Mouse (Mus musculus) stomach, embryonic 16.5 days (tissue): ENCODE data around the gene Gm13271. TPM values are rescaled to one million over a fixed set of nuclear protein-coding genes. Genes with fewer than 3 reads are reported as not detected.
"Not testable (repeated sequence)": the region's sequence is repeated elsewhere in the genome, so short reads cannot be mapped to it uniquely, and the experiment has no call there.

ENCODE experiments used
- ATAC-seq: fragments of 200-750 bp; cut with Nextera tagmentation; 2 replicates; pipeline ENCODE4 v1.8.0; 2017; ENCODE audit warnings: moderate number of reproducible peaks, moderate TSS enrichment; ENCODE audit not compliant: insufficient read depth, low FRiP score
- H3K27ac ChIP-seq: fragments of 300-500 bp; sonication (generic); 2 replicates; pipeline ENCODE4 v1.5.1; 2014; ENCODE audit warnings: low read length
- H3K27me3 ChIP-seq: fragments of 300-500 bp; sonication (generic); 2 replicates; pipeline ENCODE4 v1.6.1; 2014; ENCODE audit warnings: low read length, control low read depth, mixed read lengths; ENCODE audit not compliant: control insufficient read depth, insufficient read depth
- H3K36me3 ChIP-seq: fragments of 300-500 bp; sonication (generic); 2 replicates; pipeline ENCODE4 v1.6.1; 2014; ENCODE audit warnings: low read length; ENCODE audit not compliant: control insufficient read depth, insufficient read depth
- H3K4me1 ChIP-seq: fragments of 300-500 bp; sonication (generic); 2 replicates; pipeline ENCODE4 v1.6.1; 2014; ENCODE audit warnings: low read length, control low read depth, mixed read lengths; ENCODE audit not compliant: control insufficient read depth, insufficient read depth
- H3K4me2 ChIP-seq: fragments of 300-500 bp; sonication (generic); 2 replicates; pipeline ENCODE4 v1.6.1; 2014; ENCODE audit warnings: low read depth, low read length, mixed read lengths
- H3K4me3 ChIP-seq: fragments of 300-500 bp; sonication (generic); replicated peaks from 2 replicates; pipeline ENCODE4 v1.5.1; 2014; ENCODE audit warnings: mild to moderate bottlenecking, low read length
- H3K9ac ChIP-seq: fragments of 300-500 bp; sonication (generic); 2 replicates; pipeline ENCODE4 v1.6.1; 2014; ENCODE audit warnings: low read length
- H3K9me3 ChIP-seq: fragments of 300-500 bp; sonication (generic); replicated peaks from 2 replicates; pipeline ENCODE4 v1.6.1; 2016; ENCODE audit warnings: low read length, control low read depth; ENCODE audit not compliant: control insufficient read depth
- WGBS: fragments of 180-500 bp; shearing (Covaris S2); extraction: QIAGEN DNeasy Blood & Tissue Kit; methylation state at CpG from one replicate; pipeline ENCODE4 v1.1.7; 2014; 5-methylcytosine and 5-hydroxymethylcytosine counted together
- polyA plus RNA-seq: library from polyadenylated mRNA; unstranded; fragments of >200 nt; fragmentation: Nextera tagmentation; extraction: Ambion mirVana; gene quantifications from 2 replicates; pipeline ENCODE4 v1.2.1, GENCODE M21; 2015

Gm13271 gene
- polyA plus RNA-seq, 1 experiment from 2014 or later: not detected

DNA sequence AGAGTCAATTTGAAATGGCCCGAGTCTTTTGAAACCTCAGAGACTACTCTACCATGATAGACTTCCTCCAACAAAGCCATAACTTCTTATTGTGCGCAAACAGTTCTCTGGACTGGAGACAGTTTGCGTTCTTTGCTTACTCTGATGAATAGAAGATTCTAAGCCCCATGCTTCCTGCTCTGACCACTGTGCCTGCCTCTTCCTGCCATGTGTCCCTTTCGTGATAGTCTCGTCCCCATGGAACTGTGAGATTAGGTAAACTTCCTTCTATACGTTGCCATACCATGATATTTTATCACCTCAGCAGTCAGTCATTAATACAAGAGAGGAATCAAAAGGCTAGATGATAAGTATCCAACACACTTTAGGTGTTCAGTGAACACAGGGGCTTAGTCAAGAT is 27.9 kb upstream of the Gm13271 start:
- H3K9me3 ChIP-seq: no peaks in the 10 kb centered on the region
- H3K9ac ChIP-seq: no peak overlapping the region
- ATAC-seq: no peak
- H3K4me3 ChIP-seq: no peak overlapping the region
- no peaks in the 10 kb centered on the region for H3K27me3 ChIP-seq
- H3K36me3 ChIP-seq: no peaks in the 10 kb centered on the region
- no peaks in the 10 kb centered on the region for H3K4me1 ChIP-seq
- H3K27ac ChIP-seq: no peak overlapping the region
- no peak overlapping the region for H3K4me2 ChIP-seq
- WGBS: 74% methylated on average over 6 of the region's 6 CpGs

DNA sequence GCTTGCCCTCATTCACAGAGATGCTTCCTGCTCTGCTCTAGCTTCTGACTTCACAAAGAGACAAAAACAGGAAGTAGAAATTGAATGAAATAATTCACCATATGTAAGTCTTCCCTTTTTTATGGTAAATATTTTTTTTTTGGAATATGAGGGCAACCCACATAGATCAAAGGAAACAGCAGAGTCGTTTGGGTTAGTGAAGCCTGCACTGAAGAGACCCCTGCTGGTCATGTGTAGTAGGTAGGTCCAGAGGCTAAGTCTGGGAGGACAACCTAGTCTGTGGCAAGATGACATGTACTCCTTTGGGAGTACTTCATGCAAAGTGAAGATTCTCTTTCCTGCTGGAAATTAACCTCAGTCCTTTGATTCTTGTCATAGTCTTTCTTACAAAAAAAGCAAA is 27.3 kb upstream of the Gm13271 start:
- Histone ChIP-seq H3K9me3 (no peaks in the 10 kb centered on the region), H3K36me3 (no peaks in the 10 kb centered on the region), H3K27ac (no peak overlapping the region), H3K4me3 (no peak overlapping the region), H3K4me1 (no peaks in the 10 kb centered on the region), H3K4me2 (no peak overlapping the region), H3K27me3 (no peaks in the 10 kb centered on the region), H3K9ac (no peak overlapping the region)
- 0% methylated on average over 1 of the region's 1 CpGs for WGBS
- no peak for ATAC-seq

DNA sequence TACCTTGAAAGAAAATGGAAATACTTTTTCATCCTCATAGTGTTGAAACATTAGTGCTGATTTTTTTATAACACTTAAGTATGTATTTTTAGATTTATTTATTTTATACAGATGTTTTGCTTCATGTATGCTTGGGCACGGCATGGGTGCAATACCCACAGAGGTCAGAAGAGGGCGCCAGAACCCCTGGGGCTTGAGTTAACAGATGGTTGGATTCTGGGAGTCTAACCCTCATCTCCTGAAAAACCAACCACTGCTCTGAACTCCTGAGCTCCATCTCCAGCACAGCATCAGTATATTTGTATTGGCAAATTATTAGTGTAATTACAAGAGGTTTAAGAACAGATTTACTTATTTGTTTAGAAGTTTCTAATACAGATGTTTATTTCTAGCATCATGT is 16.2 kb upstream of the Gm13271 start:
- Histone ChIP-seq H3K4me2 (no peak overlapping the region), H3K27ac (no peak overlapping the region), H3K4me3 (no peak overlapping the region), H3K9ac (no peak overlapping the region), H3K36me3 (no peaks in the 10 kb centered on the region), H3K9me3 (no peaks in the 10 kb centered on the region), H3K4me1 (0 out of 2 replicates have a peak, but pooled peaks cover 6% of the 10 kb centered on the region), H3K27me3 (no peaks in the 10 kb centered on the region)
- no peak for ATAC-seq
- WGBS: 3% methylated on average over 2 of the region's 2 CpGs

DNA sequence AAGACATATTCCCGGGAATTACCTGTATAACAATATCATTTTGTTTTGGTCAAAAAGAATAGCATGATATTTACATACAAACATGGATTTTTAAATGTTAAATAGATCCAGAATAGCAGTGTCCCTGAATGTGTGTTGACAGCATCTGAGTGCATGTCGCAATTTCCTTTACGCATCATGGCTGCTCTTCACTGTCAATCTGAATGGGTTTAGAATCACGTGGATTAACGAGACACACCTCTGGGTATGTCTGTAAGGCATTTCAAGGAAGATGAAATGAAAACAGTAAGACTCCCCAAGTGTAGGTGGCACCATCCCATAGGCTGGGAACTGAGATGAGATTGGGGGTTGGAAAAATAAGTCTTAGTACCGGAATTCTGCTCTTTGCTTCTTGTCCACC is 15.6 kb upstream of the Gm13271 start:
- H3K9ac ChIP-seq: no peak overlapping the region
- H3K4me3 ChIP-seq: no peak overlapping the region
- no peak overlapping the region for H3K27ac ChIP-seq
- WGBS: 88% methylated on average over 6 of the region's 6 CpGs
- H3K4me2 ChIP-seq: no peak overlapping the region
- no peaks in the 10 kb centered on the region for H3K36me3 ChIP-seq
- 0 out of 2 replicates have a peak, but pooled peaks cover 6% of the 10 kb centered on the region for H3K4me1 ChIP-seq
- no peaks in the 10 kb centered on the region for H3K9me3 ChIP-seq
- H3K27me3 ChIP-seq: no peaks in the 10 kb centered on the region
- ATAC-seq: no peak

DNA sequence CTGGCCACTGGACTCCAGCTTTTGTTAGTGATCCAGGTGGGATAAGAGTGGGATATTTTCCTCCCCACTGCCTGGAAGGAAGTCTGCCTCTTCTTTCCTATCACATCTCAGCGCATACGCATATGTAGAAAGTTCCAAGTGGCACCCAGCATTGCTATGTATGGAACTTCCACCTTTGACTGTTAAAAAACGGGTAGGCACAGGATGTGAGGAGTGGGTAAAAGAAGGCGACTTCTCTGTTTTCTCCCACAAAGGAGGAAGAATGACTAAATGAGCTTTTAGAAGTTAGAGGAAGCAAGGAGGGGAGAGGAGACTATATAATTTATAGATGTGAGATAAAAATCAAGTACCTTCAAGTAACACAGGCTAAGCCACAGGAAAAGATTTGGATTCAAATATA is 13.2 kb upstream of the Gm13271 start:
- H3K4me3 ChIP-seq: no peak overlapping the region
- no peak overlapping the region for H3K27ac ChIP-seq
- 84% methylated on average over 4 of the region's 4 CpGs for WGBS
- H3K4me2 ChIP-seq: no peak overlapping the region
- no peaks in the 10 kb centered on the region for H3K36me3 ChIP-seq
- H3K9me3 ChIP-seq: no peaks in the 10 kb centered on the region
- no peak for ATAC-seq
- H3K27me3 ChIP-seq: no peaks in the 10 kb centered on the region
- no peak overlapping the region for H3K9ac ChIP-seq
- 0 out of 2 replicates have a peak, but pooled peaks cover 6% of the 10 kb centered on the region for H3K4me1 ChIP-seq

DNA sequence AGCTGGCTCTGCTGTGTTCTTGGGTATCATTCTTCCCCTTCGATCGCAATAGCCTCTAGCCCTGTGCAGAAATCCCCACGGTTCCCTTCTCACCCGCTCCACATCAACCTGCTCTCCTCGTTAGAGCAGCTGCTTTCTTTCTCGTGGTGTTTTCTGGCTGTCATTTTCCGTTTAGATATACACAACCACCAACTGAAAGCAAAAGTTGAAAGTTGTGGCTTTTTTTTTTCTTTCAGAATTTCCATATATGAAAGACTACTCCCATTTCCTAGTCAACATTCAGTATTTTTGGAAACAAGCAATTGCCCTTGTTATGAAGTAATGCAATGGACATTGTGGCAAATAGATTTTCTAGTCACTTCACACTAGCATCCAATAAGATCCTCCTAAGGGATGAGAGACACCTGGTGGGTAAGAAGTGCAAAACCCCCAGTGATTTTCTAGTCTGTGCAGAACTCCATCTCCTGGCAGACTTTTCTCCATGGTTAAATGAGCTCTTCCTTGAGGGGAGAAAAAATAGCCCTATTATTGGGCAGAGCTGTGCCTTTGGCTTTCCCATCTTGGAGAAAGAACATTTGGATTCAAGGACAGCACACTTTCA is 11.8 kb upstream of the Gm13271 start:
- ATAC-seq: no peak
- Histone ChIP-seq H3K27ac (0 out of 2 replicates have a peak overlapping the region, but pooled peaks have one; percentile 36), H3K4me2 (no peak overlapping the region), H3K4me1 (0 out of 2 replicates have a peak, but pooled peaks cover 6% of the 10 kb centered on the region), H3K36me3 (no peaks in the 10 kb centered on the region), H3K9ac (no peak overlapping the region), H3K9me3 (no peaks in the 10 kb centered on the region), H3K27me3 (no peaks in the 10 kb centered on the region), H3K4me3 (no peak overlapping the region)
- 43% methylated on average over 7 of the region's 7 CpGs for WGBS

DNA sequence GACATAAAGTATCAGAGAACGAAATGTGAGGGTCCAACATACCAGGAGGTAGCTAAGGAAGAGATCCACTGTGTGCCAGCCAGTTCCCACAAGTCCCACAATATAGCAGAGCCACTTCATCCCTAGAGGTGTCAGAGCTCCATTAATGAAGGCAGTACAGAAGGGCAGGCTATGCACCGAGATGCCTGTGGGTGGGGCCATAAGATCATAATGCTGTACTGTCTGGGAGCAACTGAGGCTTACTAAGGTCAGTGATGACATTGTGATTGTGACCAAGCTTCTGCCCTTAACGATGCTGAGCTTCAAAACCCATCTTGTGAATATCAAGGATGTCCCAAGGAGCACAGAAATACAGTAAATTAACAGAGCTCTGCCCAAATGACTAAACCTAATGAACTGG is 10.5 kb upstream of the Gm13271 start:
- 63% methylated on average over 3 of the region's 3 CpGs for WGBS
- 0 out of 2 replicates have a peak, but pooled peaks cover 6% of the 10 kb centered on the region for H3K4me1 ChIP-seq
- H3K4me2 ChIP-seq: no peak overlapping the region
- H3K4me3 ChIP-seq: no peak overlapping the region
- H3K27ac ChIP-seq: no peak overlapping the region
- no peaks in the 10 kb centered on the region for H3K27me3 ChIP-seq
- H3K9ac ChIP-seq: no peak overlapping the region
- no peaks in the 10 kb centered on the region for H3K9me3 ChIP-seq
- H3K36me3 ChIP-seq: no peaks in the 10 kb centered on the region
- ATAC-seq: no peak

DNA sequence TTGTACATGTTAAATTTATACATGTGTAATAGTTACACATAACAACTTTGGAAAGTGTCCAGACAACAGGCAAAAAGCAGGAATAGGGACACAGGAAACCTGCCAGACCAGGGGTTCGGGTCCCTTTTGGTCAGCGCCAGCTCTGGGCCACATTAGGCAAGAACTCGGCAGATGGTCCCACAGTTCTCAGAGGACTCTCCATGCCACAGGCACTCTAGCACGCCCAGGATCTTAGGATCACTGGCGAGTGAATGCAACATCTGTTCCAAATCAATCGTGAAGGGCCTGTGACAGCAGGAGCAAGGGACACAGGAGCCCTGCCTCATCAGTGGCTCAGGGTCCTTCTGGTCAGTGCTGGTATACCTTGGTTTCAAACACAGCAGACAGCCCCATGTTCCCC is 4.7 kb upstream of the Gm13271 start:
- H3K9me3 ChIP-seq: no peaks in the 10 kb centered on the region
- no peak overlapping the region for H3K27ac ChIP-seq
- no peak overlapping the region for H3K9ac ChIP-seq
- H3K4me2 ChIP-seq: no peak overlapping the region
- H3K36me3 ChIP-seq: no peaks in the 10 kb centered on the region
- H3K27me3 ChIP-seq: no peaks in the 10 kb centered on the region
- 57% methylated on average over 6 of the region's 6 CpGs for whole genome bisulfite sequencing
- H3K4me3 ChIP-seq: no peak overlapping the region
- H3K4me1 ChIP-seq: no peaks in the 10 kb centered on the region
- ATAC-seq: no peak

DNA sequence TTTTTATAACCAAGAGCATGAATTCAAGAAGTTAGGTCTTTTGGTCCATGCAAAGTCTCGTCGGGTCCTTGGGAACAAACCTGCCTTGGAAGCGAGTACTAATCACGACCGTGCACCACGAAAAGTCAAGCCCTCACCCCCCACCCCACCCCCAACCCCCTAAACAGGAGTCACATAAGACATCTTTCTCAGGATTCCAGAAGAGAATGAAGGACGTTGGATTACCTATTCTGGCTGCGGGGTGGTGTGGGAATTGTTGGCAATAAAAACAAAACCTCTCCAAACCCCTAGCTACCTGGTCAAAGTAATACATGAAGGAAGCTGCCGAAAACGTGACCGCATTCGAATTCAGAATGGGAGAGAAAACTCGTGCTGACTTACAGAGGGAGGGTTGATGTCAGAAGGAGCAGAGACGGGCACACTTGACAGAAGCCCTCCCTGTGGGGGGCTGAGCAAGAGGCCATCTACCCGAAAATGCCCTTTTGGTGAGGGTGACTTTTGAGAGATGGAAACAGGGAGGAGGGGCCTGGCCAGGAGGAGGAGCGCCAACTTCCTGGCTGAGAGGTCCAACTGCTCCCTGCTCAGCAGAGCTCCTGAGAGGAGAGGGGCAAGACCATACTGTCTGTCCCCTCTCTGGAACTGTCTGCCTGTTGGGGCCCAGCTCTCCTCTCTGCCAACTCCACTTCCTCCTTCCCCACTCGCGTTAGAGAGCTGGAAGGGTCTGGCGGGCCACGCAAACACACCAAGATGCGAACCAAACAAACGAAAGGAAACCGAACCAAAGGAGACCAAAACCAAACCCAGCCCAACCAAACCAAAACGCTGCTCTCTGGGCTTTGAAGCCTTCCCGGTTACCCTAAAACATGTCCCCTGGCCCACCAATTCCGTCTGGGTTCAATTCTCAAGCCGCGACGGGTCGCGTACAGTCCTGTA is 2.2 kb downstream of the Gm13271 start:
- not testable (repeated sequence) for H3K36me3 ChIP-seq, H3K9me3 ChIP-seq, H3K27me3 ChIP-seq, H3K4me1 ChIP-seq, ATAC-seq
- H3K4me2 ChIP-seq: peak overlapping the region; percentile 64
- H3K9ac ChIP-seq: peak overlapping the region; percentile 78
- H3K27ac ChIP-seq: peak overlapping the region; percentile 97
- H3K4me3 ChIP-seq: peak overlapping the region; percentile 59
- 11% methylated on average over 28 of the region's 31 CpGs for WGBS
